10 mouse cellular contexts compared by ENCODE assay signal in the genomic region with DNA sequence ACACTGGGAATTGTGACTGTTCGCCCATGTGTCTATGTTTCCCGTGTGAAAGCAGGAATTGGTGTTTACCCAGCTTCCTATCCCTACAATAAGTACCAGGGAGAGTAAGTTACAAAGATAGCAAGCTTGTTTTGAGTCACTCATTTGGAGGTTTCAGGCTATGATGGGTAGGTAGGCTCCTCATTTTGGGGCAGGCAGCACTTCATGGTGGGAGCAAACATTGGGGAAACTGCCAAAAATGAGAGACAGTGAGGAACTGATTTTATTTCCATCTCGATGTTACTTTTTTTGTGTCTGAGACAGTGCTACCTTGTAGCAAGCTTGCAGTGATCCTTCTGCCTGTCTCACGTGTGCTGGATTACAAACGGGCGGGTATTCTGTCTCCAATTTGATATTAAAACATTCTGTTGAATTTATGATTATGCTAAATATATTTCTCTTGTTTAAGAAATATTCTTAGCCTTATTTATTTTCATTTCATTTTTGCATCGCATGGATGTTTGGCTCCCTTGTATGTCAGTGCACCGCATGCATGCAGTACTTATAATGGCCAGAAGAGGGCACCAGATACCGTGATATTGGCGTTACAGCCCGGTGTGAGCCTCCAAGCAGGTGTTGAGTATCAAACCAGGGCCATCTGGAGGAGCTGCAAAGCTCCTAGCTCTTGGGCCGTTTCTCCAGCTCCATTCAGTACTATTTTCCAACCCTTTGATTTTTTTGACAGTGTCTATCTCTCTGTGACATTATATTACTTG.
A peak's percentile ranks its signal among the peaks of the same experiment; 100 is the strongest.
DNase-seq lines count a peak whose midpoint lies in the region; ATAC-seq and TF ChIP-seq lines count a peak whose summit lies in the region.
"Had no signal": no experiment of that assay in that cellular context is flagged by ENCODE, and none has a peak within 500 bp of the region (broad histone marks: within the 10 kb centered on the region; RNA-seq: fewer than 3 reads in every experiment).

No protein-coding gene starts in this region.

- TF ChIP-seq RAD21 in MEL (IDR thresholded peaks at IDR 0.05; ENCODE audit: low read depth, low read length) = peak; percentile 91

- peak; percentile 53 for DNase-seq in hindbrain, embryonic 10.5 days (ENCODE audit: low spot score)
- no peak for DNase-seq in hindbrain, embryonic 14.5 days (ENCODE audit: low spot score)
- DNase-seq in MEL (ENCODE audit: low read depth, low spot score) = peak; percentile 82
- DNase-seq in cerebellum, adult 18-20 months = peak; percentile 10 to 46
- DNase-seq in left cerebral cortex, adult 11 months (ENCODE audit: low spot score) = peak; percentile 15
- DNase-seq in midbrain, postnatal 0 days (ENCODE audit: low spot score) = no peak
- DNase-seq in thymus, postnatal 36 days = peak; percentile 11 to 12

- H3K36me3 ChIP-seq in hindbrain, embryonic 10.5 days = no peaks in the 10 kb centered on the region
- no peaks in the 10 kb centered on the region for H3K36me3 ChIP-seq in hindbrain, embryonic 14.5 days (replicated peaks; ENCODE audit: control insufficient read depth, insufficient read depth)
- H3K36me3 ChIP-seq in MEL (ENCODE audit: control insufficient read depth in 1 of 2, insufficient read depth in 2 of 2, low read length in 2 of 2) = peaks cover 0 to 7% of the 10 kb centered on the region in 2 experiments; a peak in 2 of 4 replicates
- no peaks in the 10 kb centered on the region for H3K36me3 ChIP-seq in midbrain, postnatal 0 days (ENCODE audit: insufficient read depth, low read length)
- H3K36me3 ChIP-seq: embryonic facial prominence, embryonic 15.5 days; midbrain, embryonic 12.5 days had no signal

- H3K4me2 ChIP-seq in hindbrain, embryonic 14.5 days (replicated peaks) = no peak overlapping the region
- H3K4me2 ChIP-seq in midbrain, postnatal 0 days (ENCODE audit: low read depth, low read length, poor library complexity, severe bottlenecking) = no peak overlapping the region
- H3K4me2 ChIP-seq: embryonic facial prominence, embryonic 15.5 days; midbrain, embryonic 12.5 days had no signal

- H3K4me3 ChIP-seq in hindbrain, embryonic 10.5 days = no peak overlapping the region
- H3K4me3 ChIP-seq in hindbrain, embryonic 14.5 days (replicated peaks; ENCODE audit: low read length) = no peak overlapping the region
- H3K4me3 ChIP-seq in MEL (ENCODE audit: control insufficient read depth in 1 of 2, insufficient read depth in 1 of 2, low read depth in 2 of 2, low read length in 2 of 2) = peak overlapping the region; percentile 58 to 78
- H3K4me3 ChIP-seq in midbrain, postnatal 0 days (ENCODE audit: low read depth, low read length) = no peak overlapping the region
- H3K4me3 ChIP-seq: embryonic facial prominence, embryonic 15.5 days; midbrain, embryonic 12.5 days had no signal

- no peak for TF ChIP-seq POLR2A in MEL (IDR thresholded peaks at IDR 0.05; ENCODE audit: control insufficient read depth in 1 of 2, insufficient read depth in 1 of 2, low read depth in 1 of 2, low read length in 2 of 2, poor library complexity in 1 of 2)

- H3K9ac ChIP-seq in hindbrain, embryonic 14.5 days = no peak overlapping the region
- peak overlapping the region; percentile 34 for H3K9ac ChIP-seq in MEL (ENCODE audit: control insufficient read depth, low read depth, low read length, poor library complexity, severe bottlenecking)
- H3K9ac ChIP-seq in midbrain, postnatal 0 days (replicated peaks; ENCODE audit: low read length, poor library complexity, severe bottlenecking) = no peak overlapping the region
- H3K9ac ChIP-seq: embryonic facial prominence, embryonic 15.5 days; midbrain, embryonic 12.5 days had no signal

- H3K79me2 ChIP-seq in MEL (ENCODE audit: control insufficient read depth, insufficient read depth, low read length, poor library complexity) = no peaks in the 10 kb centered on the region

- no peak for ATAC-seq in hindbrain, embryonic 14.5 days (ENCODE audit: low FRiP score)
- peak; percentile 87 for ATAC-seq in granulocyte monocyte progenitor cell, adult 5-6 weeks (replicated peaks; ENCODE audit: poor library complexity, severe bottlenecking)
- no peak for ATAC-seq in midbrain, postnatal 0 days (ENCODE audit: low FRiP score)

- no peaks in the 10 kb centered on the region for H3K27me3 ChIP-seq in hindbrain, embryonic 10.5 days (ENCODE audit: insufficient read depth, poor library complexity, severe bottlenecking)
- H3K27me3 ChIP-seq in hindbrain, embryonic 14.5 days (ENCODE audit: control insufficient read depth, insufficient read depth, low read length) = no peaks in the 10 kb centered on the region
- no peaks in the 10 kb centered on the region for H3K27me3 ChIP-seq in MEL (ENCODE audit: control insufficient read depth in 1 of 2, insufficient read depth in 2 of 2, low read length in 2 of 2)
- H3K27me3 ChIP-seq in midbrain, postnatal 0 days (ENCODE audit: insufficient read depth, low read length) = no peaks in the 10 kb centered on the region
- H3K27me3 ChIP-seq: embryonic facial prominence, embryonic 15.5 days; midbrain, embryonic 12.5 days had no signal

- H3K4me1 ChIP-seq in hindbrain, embryonic 10.5 days (replicated peaks) = no peaks in the 10 kb centered on the region
- no peaks in the 10 kb centered on the region for H3K4me1 ChIP-seq in hindbrain, embryonic 14.5 days (replicated peaks; ENCODE audit: control insufficient read depth, insufficient read depth, low read length)
- peaks cover 2 to 8% of the 10 kb centered on the region in 2 experiments; a peak in 2 of 4 replicates for H3K4me1 ChIP-seq in MEL (ENCODE audit: control insufficient read depth in 1 of 2, insufficient read depth in 2 of 2, low read length in 2 of 2)
- H3K4me1 ChIP-seq in midbrain, postnatal 0 days (ENCODE audit: insufficient read depth, low read length) = no peaks in the 10 kb centered on the region
- H3K4me1 ChIP-seq: embryonic facial prominence, embryonic 15.5 days; midbrain, embryonic 12.5 days had no signal

- H3K27ac ChIP-seq in hindbrain, embryonic 10.5 days = no peak overlapping the region
- no peak overlapping the region for H3K27ac ChIP-seq in hindbrain, embryonic 14.5 days
- H3K27ac ChIP-seq in MEL (ENCODE audit: control insufficient read depth, low read depth, low read length) = no peak overlapping the region
- H3K27ac ChIP-seq in midbrain, postnatal 0 days (ENCODE audit: low read depth, low read length) = no peak overlapping the region
- H3K27ac ChIP-seq: embryonic facial prominence, embryonic 15.5 days; midbrain, embryonic 12.5 days had no signal

- TF ChIP-seq CTCF in MEL (IDR thresholded peaks at IDR 0.05 in 2 of 3, conservative IDR thresholded peaks at IDR 0.05 in 1 of 3; ENCODE audit: control insufficient read depth in 1 of 3, insufficient read depth in 1 of 3, low read depth in 2 of 3, low read length in 3 of 3, poor library complexity in 1 of 3, severe bottlenecking in 1 of 3) = peak; percentile 78 to 88 (median 88)
- TF ChIP-seq CTCF in midbrain, postnatal 0 days (IDR thresholded peaks at IDR 0.05) = peak; percentile 79

- H3K9me3 ChIP-seq in hindbrain, embryonic 10.5 days = no peaks in the 10 kb centered on the region
- 0 out of 2 replicates have a peak, but pooled peaks cover 3% of the 10 kb centered on the region for H3K9me3 ChIP-seq in hindbrain, embryonic 14.5 days (ENCODE audit: control insufficient read depth, low read length)
- H3K9me3 ChIP-seq in MEL (replicated peaks; ENCODE audit: insufficient read depth, low read length) = no peaks in the 10 kb centered on the region
- no peaks in the 10 kb centered on the region for H3K9me3 ChIP-seq in midbrain, postnatal 0 days (ENCODE audit: low read length)
- H3K9me3 ChIP-seq: embryonic facial prominence, embryonic 15.5 days; midbrain, embryonic 12.5 days had no signal

- no peak for TF ChIP-seq EP300 in MEL (IDR thresholded peaks at IDR 0.05; ENCODE audit: low read depth in 1 of 2, low read length in 2 of 2)

- 41% methylated on average over 12 of the region's 12 CpGs for WGBS in hindbrain, embryonic 10.5 days
- WGBS in hindbrain, embryonic 14.5 days = 45% methylated on average over 12 of the region's 12 CpGs
- WGBS in midbrain, postnatal 0 days = 43% methylated on average over 12 of the region's 12 CpGs

TF ChIP-seq in MEL, 35 proteins besides CTCF, POLR2A, EP300 and RAD21:
- TF ChIP-seq E2F4 (IDR thresholded peaks at IDR 0.05; ENCODE audit: borderline replicate concordance, low read depth, low read length) (no peak), MXI1 (IDR thresholded peaks at IDR 0.05; ENCODE audit: low read depth, low read length) (0 out of 2 replicates have a peak, but pooled peaks have one; percentile 1), ZMIZ1 (IDR thresholded peaks at IDR 0.05; ENCODE audit: low read depth, low read length) (no peak), SMC3 (IDR thresholded peaks at IDR 0.05; ENCODE audit: low read depth, low read length) (peak; percentile 76), ZC3H11A (IDR thresholded peaks at IDR 0.05; ENCODE audit: low read depth, low read length) (peak; percentile 85), BHLHE40 (IDR thresholded peaks at IDR 0.05; ENCODE audit: borderline replicate concordance, low read depth, low read length) (no peak; the same call in 1 of the 2 replicates), SIN3A (IDR thresholded peaks at IDR 0.05; ENCODE audit: low read length) (0 out of 2 replicates have a peak, but pooled peaks have one; percentile 39), ZKSCAN1 (IDR thresholded peaks at IDR 0.05; ENCODE audit: low read depth, low read length) (no peak)
TF ChIP-seq in MEL: peak in this region for 4.

Comparison
In these comparisons a context has a peak if more than half of its experiments do, and no peak if none do; other contexts are left out.
1. DNase-seq: peak in hindbrain, embryonic 10.5 days (single experiment), MEL (single experiment), cerebellum, adult 18-20 months (2 of 2), left cerebral cortex, adult 11 months (single experiment) and thymus, postnatal 36 days (2 of 2); none in hindbrain, embryonic 14.5 days (single experiment) and midbrain, postnatal 0 days (single experiment).
2. H3K4me3 ChIP-seq: peak in MEL (2 of 2); none in hindbrain, embryonic 10.5 days (single experiment), hindbrain, embryonic 14.5 days (single experiment) and midbrain, postnatal 0 days (single experiment).